Mouse (Mus musculus) myocyte (in vitro differentiated cells): ENCODE results near the gene Plxna2. TPM values are rescaled to one million over a fixed set of nuclear protein-coding genes. Genes with fewer than 3 reads are reported as not detected.
A peak's percentile ranks its signal among the peaks of the same experiment; 100 is the strongest.

Experiments
- H3K27me3 ChIP-seq: one replicate; pipeline ENCODE4 v1.6.1; 2011; ENCODE audit not compliant: control insufficient read depth, insufficient read depth, insufficient read length
- H3K36me3 ChIP-seq: one replicate; pipeline ENCODE4 v1.6.1; 2011; ENCODE audit not compliant: control insufficient read depth, insufficient read depth
- H3K4me2 ChIP-seq: one replicate; pipeline ENCODE4 v1.6.1; 2011; ENCODE audit warnings: low read depth, control low read depth
- H3K4me3 ChIP-seq: one replicate; pipeline ENCODE4 v1.5.1; 2011; ENCODE audit warnings: mild to moderate bottlenecking, control low read depth, moderate library complexity
- H3K79me2 ChIP-seq: one replicate; pipeline ENCODE4 v1.6.1; 2011; ENCODE audit not compliant: control insufficient read depth, insufficient read depth
- H3ac ChIP-seq: one replicate; pipeline ENCODE4 v1.6.1; 2011; ENCODE audit not compliant: control insufficient read depth, insufficient read length
- CEBPB ChIP-seq: IDR thresholded peaks from 2 replicates; pipeline ENCODE4 v1.6.1; 2011; ENCODE audit warnings: mild to moderate bottlenecking, moderate library complexity; ENCODE audit not compliant: poor library complexity, insufficient read depth, severe bottlenecking
- E2F4 ChIP-seq: IDR thresholded peaks from one replicate; pipeline ENCODE4 v1.6.1; 2011; ENCODE audit warnings: mild to moderate bottlenecking, control low read depth, moderate library complexity; ENCODE audit not compliant: insufficient read depth
- MAX ChIP-seq: IDR thresholded peaks from one replicate; pipeline ENCODE4 v1.6.1; 2011; ENCODE audit warnings: low read depth, mild to moderate bottlenecking, control low read depth
- MYOD1 ChIP-seq, 3 experiments: IDR thresholded peaks; one replicate each; pipeline ENCODE4 v1.6.1; 2011; ENCODE audit warnings: control low read depth in 2 of 3, low read depth in 2 of 3, mild to moderate bottlenecking in 2 of 3, moderate library complexity in 1 of 3; ENCODE audit not compliant: insufficient read length in 2 of 3, control insufficient read depth in 1 of 3
- MYOG ChIP-seq, 3 experiments: IDR thresholded peaks; one replicate each; pipeline ENCODE4 v1.6.1; 2011; ENCODE audit warnings: control low read depth in 2 of 3, low read depth in 2 of 3, mild to moderate bottlenecking in 2 of 3; ENCODE audit not compliant: insufficient read length in 2 of 3, control insufficient read depth in 1 of 3, insufficient read depth in 1 of 3
- POLR2A ChIP-seq: IDR thresholded peaks from one replicate; pipeline ENCODE4 v1.6.1; 2011; ENCODE audit warnings: low read depth, mild to moderate bottlenecking, control low read depth, moderate library complexity; ENCODE audit not compliant: insufficient read length
- POLR2AphosphoS2 ChIP-seq: IDR thresholded peaks from one replicate; pipeline ENCODE4 v1.6.1; 2011; ENCODE audit warnings: low read depth, control low read depth; ENCODE audit not compliant: insufficient read length
- REST ChIP-seq: IDR thresholded peaks from one replicate; pipeline ENCODE4 v1.6.1; 2011; ENCODE audit warnings: mild to moderate bottlenecking, control low read depth, moderate library complexity; ENCODE audit not compliant: insufficient read depth, insufficient read length
- SRF ChIP-seq: IDR thresholded peaks from one replicate; pipeline ENCODE4 v1.6.1; 2011; ENCODE audit warnings: low read depth; ENCODE audit not compliant: control insufficient read depth, insufficient read length
- TCF12 ChIP-seq: IDR thresholded peaks from one replicate; pipeline ENCODE4 v1.6.1; 2011; ENCODE audit warnings: mild to moderate bottlenecking, control low read depth; ENCODE audit not compliant: poor library complexity, insufficient read depth, severe bottlenecking
- TCF3 ChIP-seq: IDR thresholded peaks from one replicate; pipeline ENCODE4 v1.6.1; 2011; ENCODE audit warnings: low read depth, control low read depth; ENCODE audit not compliant: insufficient read length
- USF1 ChIP-seq: IDR thresholded peaks from one replicate; pipeline ENCODE4 v1.6.1; 2011; ENCODE audit warnings: low read depth, mild to moderate bottlenecking, control low read depth, moderate library complexity
- polyA plus RNA-seq: library from polyadenylated mRNA; unstranded; fragments of >200 nt; fragmentation: generic; extraction: Trizol; gene quantifications from one replicate; pipeline ENCODE4 v1.2.1, GENCODE M21; 2012; ENCODE audit warnings: missing spikeins

Plxna2 gene
- polyA plus RNA-seq, 1 experiment, result 3.6 TPM

DNA sequence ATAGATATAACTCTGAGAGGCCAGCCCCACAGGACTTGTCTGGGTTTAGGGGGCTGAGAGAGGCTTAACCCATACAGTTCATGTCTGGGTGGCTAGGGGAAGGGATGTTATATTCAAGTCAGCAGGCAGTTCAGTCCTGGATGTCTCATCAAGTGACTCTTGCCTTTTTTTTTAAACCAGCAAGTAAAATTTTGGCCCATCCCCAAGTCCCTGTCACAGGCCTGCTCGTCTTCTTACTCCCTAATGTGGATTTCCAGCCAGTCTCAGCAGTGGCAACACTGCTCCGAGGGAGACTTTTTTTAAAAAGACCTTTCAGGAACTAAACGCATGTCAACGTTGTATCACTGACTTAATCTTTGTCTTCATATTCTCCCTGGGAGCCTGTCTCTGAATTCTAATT, 7.0 kb downstream of the Plxna2 start:
- H3K4me3 ChIP-seq, result no peak overlapping the region
- H3K4me2 ChIP-seq, result no peak overlapping the region
- H3ac ChIP-seq, result no peak overlapping the region
- peaks cover 55% of the 10 kb centered on the region for H3K79me2 ChIP-seq
- H3K36me3 ChIP-seq, result no peaks in the 10 kb centered on the region
- TF ChIP-seq MAX, result no peak
- TF ChIP-seq TCF3, result no peak
- H3K27me3 ChIP-seq, result no peaks in the 10 kb centered on the region

GRCm38 (mm10) chr1:194626109-194626508, 8.1 kb downstream of the Plxna2 start:
- TF ChIP-seq MYOD1 (IDR thresholded peaks at IDR 0.05; ENCODE audit: control insufficient read depth in 1 of 3, insufficient read length in 2 of 3, low read depth in 2 of 3) (no peak), E2F4 (no peak), MAX (no peak), REST (no peak), POLR2A (no peak)
- Histone ChIP-seq H3K36me3 (no peaks in the 10 kb centered on the region), H3K4me2 (peak overlapping the region; percentile 7), H3K79me2 (peaks cover 47% of the 10 kb centered on the region), H3ac (no peak overlapping the region), H3K4me3 (no peak overlapping the region), H3K27me3 (no peaks in the 10 kb centered on the region)

DNA sequence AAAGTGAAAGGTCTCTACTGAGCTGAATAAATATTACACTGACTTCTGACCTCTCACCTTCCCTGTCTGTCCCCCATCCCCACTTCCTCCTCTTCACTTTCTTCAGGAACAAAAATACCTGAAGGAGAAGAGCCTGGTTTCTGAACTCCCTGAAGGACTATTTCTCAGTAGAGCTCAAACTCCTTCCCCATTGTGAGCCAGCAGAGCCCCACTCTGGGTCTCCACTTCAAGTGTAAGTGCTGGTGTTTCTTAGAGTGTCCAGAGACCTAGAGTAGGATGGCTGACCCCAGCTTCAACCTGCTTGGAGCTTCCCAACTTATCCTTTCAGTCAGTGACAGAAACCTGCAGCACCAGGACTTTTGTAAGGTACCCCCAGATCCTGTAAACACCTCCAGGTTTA, 9.3 kb downstream of the Plxna2 start:
- Histone ChIP-seq H3K36me3 (no peaks in the 10 kb centered on the region), H3K4me3 (no peak overlapping the region), H3K4me2 (no peak overlapping the region), H3K27me3 (no peaks in the 10 kb centered on the region), H3K79me2 (peaks cover 37% of the 10 kb centered on the region), H3ac (no peak overlapping the region)
- TF ChIP-seq SRF (no peak), POLR2AphosphoS2 (no peak), CEBPB (no peak), POLR2A (no peak), TCF12 (no peak), MYOG (IDR thresholded peaks at IDR 0.05; ENCODE audit: control insufficient read depth in 1 of 3, insufficient read depth in 1 of 3, insufficient read length in 2 of 3, low read depth in 2 of 3) (no peak), MAX (no peak), TCF3 (no peak), E2F4 (no peak), REST (no peak), USF1 (no peak), MYOD1 (IDR thresholded peaks at IDR 0.05; ENCODE audit: control insufficient read depth in 1 of 3, insufficient read length in 2 of 3, low read depth in 2 of 3) (no peak)

DNA sequence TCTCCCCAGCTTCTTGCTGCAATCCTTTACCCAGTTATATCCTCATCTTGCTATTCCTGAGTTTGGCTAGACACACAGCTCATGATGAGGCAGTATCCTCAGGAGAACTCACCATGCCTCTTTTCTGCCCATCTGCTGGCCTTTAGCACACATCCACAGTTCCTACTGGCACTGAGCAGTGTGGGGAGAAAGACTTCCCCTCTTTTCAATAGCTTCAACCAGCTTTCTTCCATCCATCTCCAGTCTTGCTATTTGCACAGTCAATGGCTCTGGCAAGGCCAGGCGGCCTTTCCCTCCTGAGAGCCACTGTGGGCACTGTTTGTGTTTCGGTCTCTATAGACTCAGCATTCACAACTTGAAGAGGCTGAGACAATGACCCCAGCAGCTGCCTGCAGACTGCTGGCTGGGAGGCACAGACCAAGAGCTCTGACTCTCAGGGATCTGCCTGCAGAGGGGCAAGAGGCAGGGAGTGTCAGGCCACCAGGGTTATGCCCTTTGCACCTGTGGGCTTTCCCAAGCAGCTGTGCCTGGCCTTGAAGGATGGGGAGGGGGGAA, 11.2 kb downstream of the Plxna2 start:
- H3K4me3 ChIP-seq, result no peak overlapping the region
- H3K79me2 ChIP-seq, result peaks cover 26% of the 10 kb centered on the region
- H3K36me3 ChIP-seq, result no peaks in the 10 kb centered on the region
- H3ac ChIP-seq, result no peak overlapping the region
- no peak overlapping the region for H3K4me2 ChIP-seq
- H3K27me3 ChIP-seq, result no peaks in the 10 kb centered on the region
- TF ChIP-seq MYOD1 (IDR thresholded peaks at IDR 0.05; ENCODE audit: control insufficient read depth in 1 of 3, insufficient read length in 2 of 3, low read depth in 2 of 3) (peak in 2 of 3 experiments; percentile 71 to 73), MYOG (IDR thresholded peaks at IDR 0.05; ENCODE audit: control insufficient read depth in 1 of 3, insufficient read depth in 1 of 3, insufficient read length in 2 of 3, low read depth in 2 of 3) (peak in 2 of 3 experiments; percentile 60 to 92), TCF3 (no peak)

GRCm38 (mm10) chr1:194630498-194631056, 12.6 kb downstream of the Plxna2 start:
- no peak overlapping the region for H3K4me3 ChIP-seq
- TF ChIP-seq CEBPB (no peak), SRF (no peak), POLR2A (no peak), E2F4 (no peak)
- H3K36me3 ChIP-seq, result no peaks in the 10 kb centered on the region
- H3K4me2 ChIP-seq, result no peak overlapping the region
- no peak overlapping the region for H3ac ChIP-seq
- no peaks in the 10 kb centered on the region for H3K27me3 ChIP-seq
- peaks cover 12% of the 10 kb centered on the region for H3K79me2 ChIP-seq

- no peak for TF ChIP-seq E2F4
- TF ChIP-seq MAX, result no peak
- TF ChIP-seq REST, result no peak
- Histone ChIP-seq H3K36me3 (no peaks in the 10 kb centered on the region), H3K4me2 (no peak overlapping the region), H3K27me3 (no peaks in the 10 kb centered on the region), H3K79me2 (peaks cover 7% of the 10 kb centered on the region), H3ac (no peak overlapping the region), H3K4me3 (no peak overlapping the region)
Observed at GRCm38 (mm10) chr1:194631574-194631973, 13.6 kb downstream of the Plxna2 start.
